Mouse (Mus musculus) urinary bladder, adult 2 months (tissue): ENCODE measurements at regions not wholly inside any gene's neighbourhood (a gene's known extent, or its start where the extent isn't known, plus 50 kb on each side); places are given as distances from the start of the nearest gene placed in this dataset.
"Not testable (repeated sequence)": the region's sequence is repeated elsewhere in the genome, so short reads cannot be mapped to it uniquely, and the experiment has no call there.

Experiments used
- DNase-seq: peaks from one replicate; pipeline ENCODE4 v3.0.0; 2022; ENCODE audit warnings: low spot score

DNA sequence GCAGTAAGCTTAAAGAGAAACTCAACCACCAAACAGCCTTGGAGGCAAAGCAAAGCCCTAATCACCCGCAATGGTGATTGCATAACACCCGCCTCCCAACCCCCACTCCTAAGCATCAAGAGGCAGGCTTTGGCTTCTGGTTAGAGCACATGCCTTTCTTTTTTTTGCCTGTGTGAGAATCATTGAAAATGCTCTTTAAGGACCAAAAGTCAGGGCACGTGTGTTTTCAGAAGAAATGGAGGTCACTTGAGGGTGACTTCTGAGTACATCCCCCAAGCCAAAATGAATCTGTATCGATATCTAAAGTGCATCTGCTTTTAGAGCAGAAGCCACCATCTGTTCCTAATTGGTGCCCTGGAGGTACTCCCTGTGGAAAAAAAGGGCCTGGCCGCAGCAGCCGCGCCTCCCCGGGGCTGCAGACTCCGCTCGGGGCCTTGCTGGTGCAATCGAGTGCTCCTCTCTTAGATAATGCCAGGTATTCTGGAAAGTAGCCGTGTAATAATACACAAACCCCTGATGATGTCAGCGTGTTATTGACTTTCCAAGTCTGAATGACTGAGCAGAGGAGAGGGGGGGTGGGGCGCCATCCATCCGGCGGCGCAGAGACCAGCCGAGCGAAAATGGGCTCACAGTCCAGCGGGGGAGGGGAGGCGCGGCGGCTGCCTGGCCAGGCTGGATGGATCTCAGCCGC is 140.7 kb upstream of the Tbl1xr1 start:
- DNase-seq: peak; percentile 90

- DNase-seq: no peak
Measured at GRCm38 (mm10) chr3:21936262-21936603, 140.2 kb upstream of the Tbl1xr1 start.

DNA sequence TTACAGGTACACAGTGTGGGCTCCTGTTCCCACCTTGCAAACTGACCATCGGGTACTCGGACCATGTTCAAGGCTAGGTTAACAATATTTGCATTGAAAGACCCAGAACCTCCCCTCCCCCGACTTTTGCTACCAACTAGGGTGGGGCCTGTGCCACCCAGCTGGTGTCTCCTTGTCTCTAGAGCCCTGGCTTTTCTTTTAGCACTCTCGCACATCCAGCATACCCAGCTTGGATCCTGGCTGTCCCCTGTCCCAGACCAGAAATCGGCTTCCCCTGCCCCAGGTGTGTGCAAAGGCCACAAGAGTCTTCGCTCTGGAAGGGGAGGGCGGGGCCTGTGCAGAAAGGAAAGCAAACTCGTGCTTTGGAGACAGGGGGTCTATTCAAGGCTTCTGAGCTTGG is 139.8 kb upstream of the Tbl1xr1 start:
- DNase-seq: no peak

- no peak for DNase-seq
Measured at GRCm38 (mm10) chr3:21937281-21938035, 139.0 kb upstream of the Tbl1xr1 start.

GRCm38 (mm10) chr3:21938071-21938848 is 138.2 kb upstream of the Tbl1xr1 start:
- peak; percentile 36 for DNase-seq

DNA sequence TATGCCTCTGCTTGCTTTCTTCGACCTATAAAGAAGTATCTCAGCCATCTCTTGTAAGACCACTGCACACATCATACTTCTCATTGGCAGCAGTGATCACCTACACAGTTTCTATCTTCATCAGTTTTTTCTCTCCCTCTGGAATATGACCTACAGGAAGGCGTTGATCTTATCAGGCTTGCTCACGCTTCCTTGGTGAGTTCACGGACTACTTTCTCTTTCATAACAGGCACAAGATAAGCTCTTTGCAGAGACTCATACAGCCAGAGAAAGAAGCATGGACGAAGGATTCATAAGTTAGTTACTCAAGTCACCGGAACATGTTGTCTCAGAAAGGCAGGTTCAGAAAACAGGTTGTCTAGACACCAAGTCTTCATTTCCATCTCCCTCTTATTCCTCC is 136.7 kb upstream of the Tbl1xr1 start:
- no peak for DNase-seq

DNA sequence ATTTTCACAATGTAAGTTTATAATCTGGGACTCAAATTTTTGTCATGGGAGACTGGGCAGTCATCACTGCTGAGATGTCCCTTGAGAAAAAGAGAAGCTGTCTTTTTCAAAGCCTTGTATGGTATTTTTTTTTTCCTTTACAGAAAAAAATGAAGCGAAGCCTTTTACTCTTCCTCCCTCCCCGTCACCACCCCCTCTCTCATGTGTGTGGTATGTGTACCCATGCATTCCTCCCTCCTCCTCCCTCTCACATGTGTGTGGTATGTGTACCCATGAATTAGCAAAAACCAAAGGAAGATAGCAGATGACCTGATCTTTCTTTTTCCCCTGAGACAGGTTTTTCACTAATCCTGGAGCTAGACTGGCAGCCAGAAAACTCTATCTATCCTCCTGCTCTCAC is 134.9 kb upstream of the Tbl1xr1 start:
- DNase-seq: no peak

DNA sequence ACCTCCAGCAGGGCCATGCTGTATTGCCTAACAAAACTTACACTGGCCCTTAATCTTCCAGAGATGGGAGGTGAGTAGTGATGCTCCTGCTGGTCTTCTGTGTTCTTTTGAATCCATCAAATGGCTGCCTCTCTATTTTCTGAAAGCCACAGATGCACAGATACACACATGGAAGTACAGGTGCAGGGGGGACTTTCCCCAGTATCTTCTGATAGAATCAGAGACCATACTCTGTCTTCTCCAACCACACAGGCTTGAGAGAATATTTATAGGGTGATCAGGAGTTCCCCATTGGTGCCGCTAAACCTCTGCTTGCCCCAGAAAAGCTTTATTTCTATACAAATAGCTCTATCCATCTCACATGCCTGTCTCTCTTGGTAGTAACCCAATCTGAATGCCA is 133.5 kb upstream of the Tbl1xr1 start:
- DNase-seq: no peak

- no peak for DNase-seq
Measured at GRCm38 (mm10) chr3:21945775-21946174, 130.7 kb upstream of the Tbl1xr1 start.

GRCm38 (mm10) chr3:21947320-21948073 is 129.0 kb upstream of the Tbl1xr1 start:
- DNase-seq: no peak

DNA sequence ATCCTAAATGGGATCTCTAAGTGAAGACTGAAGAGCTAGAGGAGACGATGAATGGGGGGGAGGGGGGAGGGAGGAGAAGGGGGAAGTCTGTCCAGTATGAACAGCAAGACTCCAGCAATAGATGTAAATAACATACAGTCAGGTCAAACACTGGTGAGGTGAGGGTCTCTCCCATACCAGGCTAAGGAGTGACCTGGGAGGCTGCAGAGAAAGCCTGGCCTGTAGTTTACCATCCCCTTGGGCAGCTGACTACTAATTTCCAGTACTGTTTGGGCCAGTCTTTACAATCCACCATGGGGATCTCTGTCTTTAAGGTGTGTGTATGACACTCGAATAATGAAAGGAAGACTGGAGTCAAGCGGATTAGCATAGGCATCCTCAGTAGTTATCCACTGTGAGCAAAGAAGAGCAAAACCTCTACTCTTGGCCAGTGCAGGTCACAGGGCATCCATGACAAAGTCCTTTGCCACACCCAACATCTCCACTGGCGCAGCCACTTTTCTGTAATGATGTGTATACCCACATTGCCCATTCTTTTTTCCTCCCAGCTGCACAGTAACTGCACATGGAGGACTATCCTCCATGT is 128.3 kb upstream of the Tbl1xr1 start:
- no peak for DNase-seq

DNA sequence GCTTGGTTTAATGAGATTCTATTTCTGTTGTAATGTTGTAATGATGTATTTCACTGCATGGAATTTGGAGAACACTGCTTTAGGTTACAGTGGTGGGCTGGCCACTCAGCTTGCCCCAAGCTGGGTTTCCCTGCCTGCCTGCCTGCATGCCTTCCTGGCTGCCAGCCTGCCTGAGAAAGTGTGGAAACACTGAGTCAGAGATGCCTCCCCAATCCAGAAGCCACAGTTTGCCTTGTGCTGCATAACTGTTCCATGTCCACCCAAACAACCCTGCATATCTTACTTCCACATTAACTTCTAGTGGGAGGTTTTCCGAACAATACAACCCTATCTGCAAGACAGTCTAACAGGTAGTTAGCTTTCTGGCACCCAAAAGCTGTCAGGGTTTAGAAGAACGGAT is 127.0 kb upstream of the Tbl1xr1 start:
- no peak for DNase-seq

DNA sequence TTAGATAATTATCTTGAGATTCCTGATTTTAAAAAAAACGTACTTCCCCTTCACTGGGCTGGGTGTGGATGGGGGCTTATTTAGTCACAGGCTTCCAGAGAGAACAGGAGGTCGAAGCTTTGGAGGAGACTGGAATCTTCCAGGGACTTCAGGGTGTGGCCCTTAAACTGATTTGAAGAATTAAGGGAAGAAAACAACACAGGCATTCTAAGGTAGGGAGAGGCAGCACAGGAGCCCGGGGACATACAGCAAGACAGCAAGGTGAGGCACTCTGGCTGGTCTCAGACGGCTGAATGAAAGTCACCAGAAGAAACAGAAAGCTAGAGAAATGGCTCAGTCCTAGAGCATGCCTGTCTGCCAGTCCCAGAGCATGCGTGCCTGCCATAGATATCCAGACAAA is 125.9 kb upstream of the Tbl1xr1 start:
- no peak for DNase-seq

- DNase-seq: no peak
Measured at GRCm38 (mm10) chr3:21951446-21952285, 124.8 kb upstream of the Tbl1xr1 start.

DNA sequence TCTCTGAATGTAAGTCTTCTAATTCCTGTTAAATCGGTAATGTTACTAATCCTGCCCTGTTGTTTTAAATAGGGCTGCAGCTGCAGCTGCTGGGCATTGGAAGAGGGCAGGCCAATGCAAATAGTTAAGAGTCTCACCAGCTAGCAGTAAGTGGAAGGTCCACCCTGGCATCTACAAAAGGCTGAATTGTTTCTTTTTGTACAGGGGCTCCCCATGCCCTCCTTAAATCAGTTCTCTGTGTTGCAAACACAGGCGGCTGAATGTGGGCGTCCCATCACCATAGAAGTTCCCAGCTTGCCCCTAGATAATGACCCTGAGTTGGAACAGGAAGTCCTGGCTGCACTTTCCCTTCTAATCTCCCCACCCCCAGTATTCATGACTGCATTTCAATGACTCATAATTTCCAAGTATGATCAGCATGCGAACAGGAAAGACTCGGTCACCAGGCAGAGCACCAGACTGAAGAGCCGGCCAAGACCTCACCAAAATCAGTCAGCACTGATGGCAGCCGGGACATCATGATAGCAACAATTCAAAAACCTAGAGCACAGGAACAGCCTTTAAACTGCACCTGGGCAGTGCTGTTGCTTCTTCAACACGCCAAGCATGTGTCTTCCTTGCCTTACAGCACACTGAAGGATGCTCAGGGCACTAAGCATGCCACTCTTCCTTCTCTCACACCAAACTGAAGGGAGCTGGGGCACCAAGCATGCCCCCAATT is 123.6 kb upstream of the Tbl1xr1 start:
- peak; percentile 29 for DNase-seq

- DNase-seq: no peak
Measured at GRCm38 (mm10) chr3:21953416-21953810, 123.0 kb upstream of the Tbl1xr1 start.

GRCm38 (mm10) chr3:21955681-21956080 is 120.8 kb upstream of the Tbl1xr1 start:
- DNase-seq: no peak

GRCm38 (mm10) chr3:21957105-21957504 is 119.3 kb upstream of the Tbl1xr1 start:
- not testable (repeated sequence) for DNase-seq

DNA sequence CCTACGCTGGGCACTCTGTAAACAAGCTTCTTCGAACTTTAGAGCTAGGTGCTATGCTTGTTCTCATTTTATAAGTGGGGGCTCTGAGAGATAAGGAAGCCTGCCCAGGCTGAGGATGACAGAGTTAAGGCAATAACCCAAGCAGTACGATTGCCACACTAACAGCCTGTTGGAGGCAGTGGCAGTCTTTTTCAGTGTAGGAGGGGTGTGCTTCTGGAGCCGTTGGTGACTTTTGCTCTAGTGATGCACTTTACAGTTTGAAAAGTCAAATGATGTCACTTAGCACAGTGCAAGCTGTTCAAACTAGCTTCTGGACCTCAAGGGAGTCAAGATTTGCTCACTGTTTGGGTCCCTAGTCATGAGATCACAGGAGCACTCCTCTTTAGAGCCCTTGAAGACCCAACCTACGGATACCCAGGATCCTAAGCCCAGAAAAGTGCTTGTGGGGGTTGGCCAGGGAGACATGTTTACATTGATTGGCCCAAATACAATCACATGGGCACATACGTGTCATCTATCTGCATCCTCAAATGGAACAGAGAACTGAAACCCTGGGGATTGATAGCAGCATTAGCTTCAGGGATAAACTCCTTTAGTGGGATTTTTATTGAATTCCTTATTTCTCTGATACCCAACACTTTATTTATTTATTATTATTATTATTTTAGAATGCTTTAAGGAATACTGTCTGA is 117.7 kb upstream of the Tbl1xr1 start:
- DNase-seq: no peak
